Mouse (Mus musculus) kidney, embryonic 16.5 days (tissue): ENCODE data around the gene Rpl26. TPM values are rescaled to one million over a fixed set of nuclear protein-coding genes. Genes with fewer than 3 reads are reported as not detected.
"Not testable (repeated sequence)": the region's sequence is repeated elsewhere in the genome, so short reads cannot be mapped to it uniquely, and the experiment has no call there.

Experiments
- ATAC-seq: fragments of 200-750 bp; cut with Nextera tagmentation; 2 replicates; pipeline ENCODE4 v1.8.0; 2017; ENCODE audit warnings: moderate TSS enrichment; ENCODE audit not compliant: low FRiP score, low TSS enrichment
- H3K27ac ChIP-seq: fragments of 300-500 bp; sonication (generic); 2 replicates; pipeline ENCODE4 v1.5.1; 2014; ENCODE audit warnings: low read length
- H3K27me3 ChIP-seq: fragments of 300-500 bp; sonication (generic); 2 replicates; pipeline ENCODE4 v1.6.1; 2014; ENCODE audit warnings: low read length, control low read depth, mixed read lengths; ENCODE audit not compliant: insufficient read depth
- H3K36me3 ChIP-seq: fragments of 300-500 bp; sonication (generic); 2 replicates; pipeline ENCODE4 v1.6.1; 2014; ENCODE audit warnings: low read length, control low read depth, mixed read lengths; ENCODE audit not compliant: insufficient read depth
- H3K4me1 ChIP-seq: fragments of 300-500 bp; sonication (generic); 2 replicates; pipeline ENCODE4 v1.6.1; 2014; ENCODE audit warnings: low read length, control low read depth, mixed read lengths; ENCODE audit not compliant: insufficient read depth
- H3K4me2 ChIP-seq: fragments of 300-500 bp; sonication (generic); replicated peaks from 2 replicates; pipeline ENCODE4 v1.6.1; 2014; ENCODE audit warnings: low read depth, low read length
- H3K4me3 ChIP-seq: fragments of 300-500 bp; sonication (generic); 2 replicates; pipeline ENCODE4 v1.5.1; 2014; ENCODE audit warnings: mild to moderate bottlenecking, low read length
- H3K9ac ChIP-seq: fragments of 300-500 bp; sonication (generic); replicated peaks from 2 replicates; pipeline ENCODE4 v1.6.1; 2014; ENCODE audit warnings: low read length
- H3K9me3 ChIP-seq: fragments of 300-500 bp; sonication (generic); 2 replicates; pipeline ENCODE4 v1.6.1; 2016; ENCODE audit warnings: low read length, control low read depth
- WGBS: fragments of 180-500 bp; shearing (Covaris S2); extraction: QIAGEN DNeasy Blood & Tissue Kit; methylation state at CpG from one replicate; pipeline ENCODE4 v1.1.7; 2014; 5-methylcytosine and 5-hydroxymethylcytosine counted together
- polyA plus RNA-seq: library from polyadenylated mRNA; unstranded; fragments of >200 nt; fragmentation: Nextera tagmentation; extraction: Ambion mirVana; gene quantifications from 2 replicates; pipeline ENCODE4 v1.2.1, GENCODE M21; 2015

Gene Rpl26
- polyA plus RNA-seq, 1 experiment from 2014 or later, result 897 TPM

DNA sequence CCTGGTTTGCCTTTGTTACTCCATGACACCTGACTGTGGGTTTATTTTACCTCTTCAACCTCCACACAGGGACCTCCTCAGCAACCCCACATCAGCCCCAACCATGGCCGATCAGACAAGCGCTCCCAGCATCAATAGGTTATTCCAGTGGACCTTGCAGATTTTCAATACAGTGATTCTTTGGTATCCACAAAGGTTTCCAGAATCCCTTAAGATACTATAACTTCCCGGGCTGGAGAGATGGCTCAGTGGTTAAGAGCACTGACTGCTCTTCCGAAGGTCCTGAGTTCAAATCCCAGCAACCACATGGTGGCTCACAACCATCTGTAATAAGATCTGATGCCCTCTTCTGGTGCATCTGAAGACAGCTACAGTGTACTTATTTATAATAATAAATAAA is 35.6 kb downstream of the Rpl26 start:
- not testable (repeated sequence) for H3K4me2 ChIP-seq, H3K9me3 ChIP-seq, H3K27me3 ChIP-seq, H3K36me3 ChIP-seq, H3K9ac ChIP-seq, H3K4me1 ChIP-seq, H3K27ac ChIP-seq, H3K4me3 ChIP-seq, ATAC-seq
- 88% methylated on average over 4 of the region's 4 CpGs for WGBS

DNA sequence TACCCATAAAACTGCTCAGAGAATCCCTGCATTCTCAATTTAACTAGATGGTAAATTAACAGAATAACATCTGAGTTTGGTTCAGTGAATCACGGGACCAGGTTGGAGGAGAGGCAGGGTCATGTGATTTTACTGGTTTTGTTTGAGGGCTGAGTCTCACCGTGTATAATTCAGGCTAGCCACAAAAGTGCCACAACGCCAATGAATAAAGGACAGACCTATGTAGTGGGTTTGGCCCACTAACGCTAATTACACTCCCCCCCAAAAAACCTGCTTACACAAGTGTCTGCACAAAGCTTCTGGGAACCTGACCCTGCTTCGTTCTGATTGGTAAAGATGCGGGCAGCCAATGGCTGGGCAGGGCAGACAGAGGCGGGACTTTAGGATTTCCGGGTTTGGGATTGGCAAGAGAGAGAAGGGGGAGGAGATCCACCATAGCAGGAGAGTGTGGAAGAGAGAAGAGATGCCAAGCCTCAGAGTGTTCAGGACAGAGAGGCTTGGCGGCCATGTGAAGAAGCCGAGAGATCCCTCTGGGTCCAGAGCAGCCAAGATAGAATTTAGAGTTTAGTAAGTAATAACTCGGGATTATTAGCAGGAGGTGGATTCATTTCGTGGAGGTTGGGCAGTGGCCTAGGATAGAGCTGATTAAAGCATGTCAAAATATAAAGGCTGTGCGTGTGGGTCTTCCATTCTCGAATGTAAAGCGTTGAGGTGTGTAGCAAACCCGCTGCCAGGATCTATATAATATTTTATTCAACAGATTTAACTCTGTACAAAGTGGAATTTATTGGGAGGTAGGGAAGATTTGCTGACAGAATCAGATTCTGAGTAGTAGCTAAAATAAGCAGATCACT is 38.3 kb downstream of the Rpl26 start:
- H3K27ac ChIP-seq, result peak overlapping the region; percentile 81
- peak overlapping the region; percentile 63 for H3K4me2 ChIP-seq
- peaks cover 11% of the 10 kb centered on the region; the same call in 1 of the 2 replicates for H3K4me1 ChIP-seq
- H3K9ac ChIP-seq, result peak overlapping the region; percentile 76
- no peaks in the 10 kb centered on the region for H3K27me3 ChIP-seq
- peak; percentile 98 for ATAC-seq
- peak overlapping the region; percentile 60 for H3K4me3 ChIP-seq
- 1% methylated on average over 16 of the region's 16 CpGs for WGBS
- H3K9me3 ChIP-seq, result no peaks in the 10 kb centered on the region
- no peaks in the 10 kb centered on the region for H3K36me3 ChIP-seq

DNA sequence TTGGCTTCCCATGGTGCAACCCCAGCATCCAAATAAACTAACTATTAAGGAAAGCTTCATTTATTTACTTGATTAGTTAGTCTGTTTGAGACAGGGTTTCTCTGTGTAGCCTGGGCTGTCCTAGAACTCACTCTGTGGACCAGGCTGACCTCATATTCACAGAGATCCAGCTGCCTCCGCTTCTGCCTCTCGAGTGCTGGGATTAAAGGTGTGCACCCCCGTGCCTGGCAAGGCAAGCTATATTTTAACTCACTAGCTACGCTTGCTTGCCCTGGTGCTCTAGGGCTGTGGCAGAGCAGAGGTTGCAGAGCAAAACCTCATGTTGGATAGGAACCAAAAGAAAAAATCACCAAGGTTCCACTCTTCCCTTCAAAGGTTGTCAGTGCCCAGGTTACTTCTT is 39.1 kb downstream of the Rpl26 start:
- peak; percentile 52; the same call in 1 of the 2 replicates for ATAC-seq

GRCm38 (mm10) chr11:68942731-68943130 is 41.3 kb downstream of the Rpl26 start:
- H3K27ac ChIP-seq, result no peak overlapping the region
- no peak overlapping the region for H3K9ac ChIP-seq
- no peak overlapping the region for H3K4me3 ChIP-seq
- ATAC-seq, result no peak
- no peaks in the 10 kb centered on the region for H3K36me3 ChIP-seq
- peaks cover 3% of the 10 kb centered on the region; the same call in 1 of the 2 replicates for H3K27me3 ChIP-seq
- WGBS, result 78% methylated on average over 8 of the region's 8 CpGs
- H3K9me3 ChIP-seq, result no peaks in the 10 kb centered on the region
- no peak overlapping the region for H3K4me2 ChIP-seq
- peaks cover 11% of the 10 kb centered on the region; the same call in 1 of the 2 replicates for H3K4me1 ChIP-seq

More for the DNA sequence above, 39.1 kb downstream of the Rpl26 start:
- Histone ChIP-seq H3K27ac (peak overlapping the region; percentile 81), H3K4me1 (peaks cover 11% of the 10 kb centered on the region; the same call in 1 of the 2 replicates), H3K9me3 (no peaks in the 10 kb centered on the region), H3K36me3 (no peaks in the 10 kb centered on the region), H3K4me3 (peak overlapping the region; percentile 60), H3K9ac (peak overlapping the region; percentile 76), H3K27me3 (no peaks in the 10 kb centered on the region), H3K4me2 (peak overlapping the region; percentile 63)
- 26% methylated on average over 4 of the region's 4 CpGs for WGBS

- Histone ChIP-seq H3K4me2 (no peak overlapping the region), H3K36me3 (no peaks in the 10 kb centered on the region), H3K9ac (no peak overlapping the region), H3K9me3 (no peaks in the 10 kb centered on the region), H3K27me3 (peaks cover 4% of the 10 kb centered on the region; the same call in 1 of the 2 replicates), H3K27ac (no peak overlapping the region), H3K4me3 (no peak overlapping the region), H3K4me1 (peaks cover 7% of the 10 kb centered on the region; the same call in 1 of the 2 replicates)
- no peak for ATAC-seq
- 88% methylated on average over 2 of the region's 2 CpGs for whole genome bisulfite sequencing
Measured at GRCm38 (mm10) chr11:68945245-68945644, 43.9 kb downstream of the Rpl26 start.

DNA sequence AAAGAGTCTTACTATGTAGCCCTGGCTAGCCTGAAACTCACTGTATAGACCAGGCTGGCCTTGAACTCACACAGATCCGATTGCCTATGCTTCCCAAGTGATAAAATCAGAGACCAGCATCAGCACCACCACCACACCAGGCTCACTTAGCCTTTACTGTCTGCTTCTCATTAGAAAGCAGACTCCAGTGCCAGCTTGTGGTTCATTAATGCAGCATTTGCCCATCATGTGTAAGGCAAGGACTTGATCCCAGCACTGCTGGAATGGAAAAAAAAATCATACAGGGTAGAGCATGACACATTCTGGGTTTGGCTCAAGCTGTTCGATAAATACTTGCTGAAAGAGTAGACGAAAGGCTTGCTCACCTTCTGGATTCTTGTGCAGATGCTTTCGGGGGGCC is 44.6 kb downstream of the Rpl26 start:
- Histone ChIP-seq H3K4me3 (no peak overlapping the region), H3K27ac (no peak overlapping the region), H3K4me1 (peaks cover 2% of the 10 kb centered on the region; the same call in 1 of the 2 replicates), H3K27me3 (peaks cover 4% of the 10 kb centered on the region; the same call in 1 of the 2 replicates), H3K9me3 (no peaks in the 10 kb centered on the region), H3K9ac (no peak overlapping the region), H3K4me2 (no peak overlapping the region), H3K36me3 (no peaks in the 10 kb centered on the region)
- 88% methylated on average over 4 of the region's 4 CpGs for WGBS
- no peak for ATAC-seq

GRCm38 (mm10) chr11:68946806-68947440 is 45.5 kb downstream of the Rpl26 start:
- WGBS, result 19% methylated on average over 14 of the region's 16 CpGs
- no peaks in the 10 kb centered on the region for H3K9me3 ChIP-seq
- H3K4me2 ChIP-seq, result peak overlapping the region; percentile 43
- H3K9ac ChIP-seq, result no peak overlapping the region
- no peaks in the 10 kb centered on the region for H3K36me3 ChIP-seq
- ATAC-seq, result 0 out of 2 replicates have a peak, but pooled peaks have one; percentile 21
- H3K4me1 ChIP-seq, result peaks cover 2% of the 10 kb centered on the region; the same call in 1 of the 2 replicates
- no peak overlapping the region for H3K27ac ChIP-seq
- peak overlapping the region; percentile 17; the same call in 1 of the 2 replicates for H3K4me3 ChIP-seq
- H3K27me3 ChIP-seq, result peaks cover 7% of the 10 kb centered on the region; the same call in 1 of the 2 replicates

GRCm38 (mm10) chr11:68947542-68947993 is 46.2 kb downstream of the Rpl26 start:
- H3K9ac ChIP-seq, result no peak overlapping the region
- no peaks in the 10 kb centered on the region for H3K36me3 ChIP-seq
- H3K27ac ChIP-seq, result no peak overlapping the region
- no peaks in the 10 kb centered on the region for H3K9me3 ChIP-seq
- H3K4me2 ChIP-seq, result peak overlapping the region; percentile 43
- WGBS, result 13% methylated on average over 12 of the region's 12 CpGs
- H3K4me1 ChIP-seq, result peaks cover 1% of the 10 kb centered on the region; the same call in 1 of the 2 replicates
- peaks cover 7% of the 10 kb centered on the region; the same call in 1 of the 2 replicates for H3K27me3 ChIP-seq
- 0 out of 2 replicates have a peak overlapping the region, but pooled peaks have one; percentile 17 for H3K4me3 ChIP-seq
- ATAC-seq, result 0 out of 2 replicates have a peak, but pooled peaks have one; percentile 29

- Histone ChIP-seq H3K4me1 (peaks cover 9% of the 10 kb centered on the region), H3K9me3 (no peaks in the 10 kb centered on the region), H3K27me3 (peaks cover 15% of the 10 kb centered on the region), H3K27ac (no peak overlapping the region), H3K36me3 (no peaks in the 10 kb centered on the region), H3K4me2 (peak overlapping the region; percentile 65), H3K4me3 (peak overlapping the region; percentile 48), H3K9ac (peak overlapping the region; percentile 68)
- no peak for ATAC-seq
- WGBS, result 20% methylated on average over 13 of the region's 13 CpGs
Measured at GRCm38 (mm10) chr11:68953903-68954302, 52.5 kb downstream of the Rpl26 start.
